In genomic region chr16:95847765-95848483, GRCm38 (mm10) we compare ENCODE assay signal across 10 mouse cellular contexts.
A peak's percentile ranks its signal among the peaks of the same experiment; 100 is the strongest.
DNase-seq lines count a peak whose midpoint lies in the region; ATAC-seq lines count a peak whose summit lies in the region.
"Had no signal": no experiment of that assay in that cellular context is flagged by ENCODE, and none has a peak within 500 bp of the region (broad histone marks: within the 10 kb centered on the region; RNA-seq: fewer than 3 reads in every experiment).

No protein-coding gene starts in this region.

- peaks cover 6% of the 10 kb centered on the region; the same call in 1 of the 2 replicates for H3K9me3 ChIP-seq in heart, embryonic 16.5 days (replicated peaks; ENCODE audit: control insufficient read depth, low read length)
- no peaks in the 10 kb centered on the region for H3K9me3 ChIP-seq in embryonic facial prominence, embryonic 15.5 days (replicated peaks)
- H3K9me3 ChIP-seq: midbrain, embryonic 10.5 days had no signal

- no peaks in the 10 kb centered on the region for H3K36me3 ChIP-seq in heart, embryonic 16.5 days (ENCODE audit: control insufficient read depth, insufficient read depth)
- no peaks in the 10 kb centered on the region for H3K36me3 ChIP-seq in embryonic facial prominence, embryonic 15.5 days
- H3K36me3 ChIP-seq: midbrain, embryonic 10.5 days had no signal

- H3K4me1 ChIP-seq in heart, embryonic 16.5 days (ENCODE audit: control insufficient read depth, insufficient read depth, low read length) = peaks cover 22% of the 10 kb centered on the region
- peaks cover 50% of the 10 kb centered on the region for H3K4me1 ChIP-seq in embryonic facial prominence, embryonic 15.5 days
- H3K4me1 ChIP-seq: midbrain, embryonic 10.5 days had no signal

- peak overlapping the region; percentile 57; the same call in 1 of the 2 replicates for H3K27ac ChIP-seq in heart, embryonic 16.5 days (ENCODE audit: low read length)
- peak overlapping the region; percentile 86 for H3K27ac ChIP-seq in embryonic facial prominence, embryonic 15.5 days (replicated peaks)
- H3K27ac ChIP-seq: midbrain, embryonic 10.5 days had no signal

- 48% methylated on average over 3 of the region's 3 CpGs for WGBS in heart, embryonic 16.5 days
- 29% methylated on average over 3 of the region's 3 CpGs for WGBS in embryonic facial prominence, embryonic 15.5 days

- H3K27me3 ChIP-seq in heart, embryonic 16.5 days (ENCODE audit: control insufficient read depth, insufficient read depth, low read length) = no peaks in the 10 kb centered on the region
- no peaks in the 10 kb centered on the region for H3K27me3 ChIP-seq in embryonic facial prominence, embryonic 15.5 days

- DNase-seq in heart, adult 8-10 months (ENCODE audit: low spot score) = no peak
- peak; percentile 68 for DNase-seq in brain, adult 2 months (ENCODE audit: low read depth, low spot score)
- DNase-seq in lung, postnatal 10 days = peak; percentile 71
- DNase-seq in adrenal gland, postnatal 14 days = no peak
- no peak for DNase-seq in adrenal gland, postnatal 4 days (ENCODE audit: low spot score in 2 of 2)
- DNase-seq in left cerebral cortex, postnatal 10 days (ENCODE audit: extremely low spot score in 1 of 2, low spot score in 2 of 2) = no peak
- DNase-seq: thymus, postnatal 14 days had no signal

- intact Hi-C loops in left cerebral cortex, postnatal 10 days (cut with DNase I) = no loop called here

- no peak overlapping the region for H3K4me2 ChIP-seq in heart, embryonic 16.5 days (ENCODE audit: low read depth, low read length)
- H3K4me2 ChIP-seq in embryonic facial prominence, embryonic 15.5 days (replicated peaks) = no peak overlapping the region

- no peak overlapping the region for H3K4me3 ChIP-seq in heart, embryonic 16.5 days (ENCODE audit: low read length)
- no peak overlapping the region for H3K4me3 ChIP-seq in embryonic facial prominence, embryonic 15.5 days (replicated peaks)
- H3K4me3 ChIP-seq: midbrain, embryonic 10.5 days had no signal

- no peak overlapping the region for H3K9ac ChIP-seq in heart, embryonic 16.5 days (ENCODE audit: low read length)
- H3K9ac ChIP-seq in embryonic facial prominence, embryonic 15.5 days = no peak overlapping the region

- ATAC-seq in heart, embryonic 16.5 days (replicated peaks; ENCODE audit: extremely low read depth, insufficient read depth, low FRiP score) = peak; percentile 49
- peak; percentile 64 for ATAC-seq in embryonic facial prominence, embryonic 15.5 days (ENCODE audit: insufficient number of reproducible peaks, low FRiP score, low TSS enrichment, low read depth)

Comparison
In these comparisons a context has a peak if more than half of its experiments do, and no peak if none do; other contexts are left out.
1. DNase-seq: peak in brain, adult 2 months (single experiment) and lung, postnatal 10 days (single experiment); none in heart, adult 8-10 months (single experiment), adrenal gland, postnatal 14 days (single experiment), adrenal gland, postnatal 4 days (0 of 2) and left cerebral cortex, postnatal 10 days (0 of 2).